17 mouse cellular contexts compared by ENCODE assay signal in the genomic region with DNA sequence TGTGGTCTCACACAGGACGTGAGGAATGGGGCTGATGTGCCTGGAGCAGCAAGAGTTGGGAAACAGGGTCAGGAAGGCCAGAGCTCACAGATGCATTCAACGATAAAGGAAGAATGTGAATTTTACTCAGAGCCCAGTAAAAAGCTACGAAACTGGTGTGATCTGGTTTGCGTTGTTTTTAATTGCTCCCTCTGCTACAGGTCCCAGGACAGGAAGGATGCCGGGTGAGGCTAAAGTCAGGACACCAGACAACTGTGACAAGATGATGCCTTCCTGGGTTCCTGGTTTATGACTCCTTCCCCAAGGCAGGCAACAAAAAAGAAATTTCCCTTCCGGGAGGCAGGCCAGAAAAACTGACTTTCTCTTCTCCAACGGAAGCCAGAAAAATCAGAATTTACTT. TPM values are rescaled to one million over a fixed set of nuclear protein-coding genes. Genes with fewer than 3 reads are reported as not detected.
DNase-seq lines count a peak whose midpoint lies in the region; ATAC-seq and TF ChIP-seq lines count a peak whose summit lies in the region.
"Had no signal": no experiment of that assay in that cellular context is flagged by ENCODE, and none has a peak within 500 bp of the region (broad histone marks: within the 10 kb centered on the region; RNA-seq: fewer than 3 reads in every experiment).

No protein-coding gene starts in this region.

- DNase-seq in heart, embryonic 10.5 days (ENCODE audit: low spot score), result no peak
- DNase-seq in heart, adult 2 months, result no peak
- DNase-seq in stomach, postnatal 0 days (ENCODE audit: low spot score), result no peak
- peak; percentile 87 for DNase-seq in yolk sac, embryonic 10.5 days (ENCODE audit: low spot score)
- DNase-seq in thymus, postnatal 4 days, result no peak
- DNase-seq in thymus, adult 2 months, result no peak
- DNase-seq: adrenal gland, postnatal 10 days; cerebellum, adult 9-10 months; lung, adult 2 months; thymus, postnatal 25 days had no signal

- no peak overlapping the region for H3K4me2 ChIP-seq in stomach, embryonic 15.5 days
- H3K4me2 ChIP-seq in stomach, postnatal 0 days (replicated peaks; ENCODE audit: low read depth), result no peak overlapping the region
- H3K4me2 ChIP-seq in intestine, embryonic 15.5 days (replicated peaks), result 0 out of 2 replicates have a peak overlapping the region, but pooled peaks have one; percentile 24
- H3K4me2 ChIP-seq: embryonic facial prominence, embryonic 15.5 days; heart, embryonic 12.5 days; hindbrain, embryonic 13.5 days; liver, embryonic 12.5 days had no signal

- no peak overlapping the region for H3K4me3 ChIP-seq in heart, embryonic 10.5 days
- no peak overlapping the region for H3K4me3 ChIP-seq in heart, adult 2 months
- no peak overlapping the region for H3K4me3 ChIP-seq in stomach, embryonic 15.5 days (replicated peaks)
- H3K4me3 ChIP-seq in stomach, postnatal 0 days (ENCODE audit: low read depth, low read length), result no peak overlapping the region
- H3K4me3 ChIP-seq in intestine, embryonic 15.5 days (replicated peaks), result no peak overlapping the region
- no peak overlapping the region for H3K4me3 ChIP-seq in thymus, adult 2 months (ENCODE audit: control insufficient read depth, insufficient read depth, low read length)
- H3K4me3 ChIP-seq: embryonic facial prominence, embryonic 15.5 days; heart, embryonic 12.5 days; hindbrain, embryonic 13.5 days; liver, embryonic 12.5 days had no signal

- no peak for TF ChIP-seq POLR2A in heart, adult 2 months (IDR thresholded peaks at IDR 0.05; ENCODE audit: insufficient read depth, low read depth, low read length)
- no peak for TF ChIP-seq POLR2A in thymus, adult 2 months (IDR thresholded peaks at IDR 0.05; ENCODE audit: control insufficient read depth, extremely low read depth, insufficient read depth, low read length, poor library complexity)

- no peak for TF ChIP-seq CTCF in heart, adult 2 months (IDR thresholded peaks at IDR 0.05)
- TF ChIP-seq CTCF in stomach, postnatal 0 days (IDR thresholded peaks at IDR 0.05; ENCODE audit: low read depth), result no peak
- no peak for TF ChIP-seq CTCF in thymus, adult 2 months (IDR thresholded peaks at IDR 0.05; ENCODE audit: borderline replicate concordance, control insufficient read depth, extremely low read depth, insufficient read depth, low read length, poor library complexity)

- ATAC-seq in stomach, embryonic 15.5 days (ENCODE audit: insufficient read depth, low FRiP score, low read depth), result no peak
- ATAC-seq in stomach, postnatal 0 days (ENCODE audit: low FRiP score, low TSS enrichment), result no peak
- ATAC-seq in intestine, embryonic 15.5 days, result no peak
- ATAC-seq: liver, embryonic 12.5 days; midbrain, embryonic 16.5 days had no signal

- H3K27me3 ChIP-seq in heart, embryonic 10.5 days (ENCODE audit: insufficient read depth, poor library complexity, severe bottlenecking), result no peaks in the 10 kb centered on the region
- H3K27me3 ChIP-seq in heart, adult 2 months (ENCODE audit: control insufficient read depth, insufficient read depth, low read length), result no peaks in the 10 kb centered on the region
- H3K27me3 ChIP-seq in stomach, embryonic 15.5 days (replicated peaks), result no peaks in the 10 kb centered on the region
- H3K27me3 ChIP-seq in stomach, postnatal 0 days (ENCODE audit: control insufficient read depth, insufficient read depth, low read length), result no peaks in the 10 kb centered on the region
- no peaks in the 10 kb centered on the region for H3K27me3 ChIP-seq in intestine, embryonic 15.5 days (replicated peaks)
- H3K27me3 ChIP-seq in thymus, adult 2 months (ENCODE audit: control insufficient read depth, insufficient read depth, low read length), result no peaks in the 10 kb centered on the region
- H3K27me3 ChIP-seq: embryonic facial prominence, embryonic 15.5 days; heart, embryonic 12.5 days; hindbrain, embryonic 13.5 days; liver, embryonic 12.5 days had no signal

- TF ChIP-seq EP300 in heart, adult 2 months (IDR thresholded peaks at IDR 0.05; ENCODE audit: insufficient read depth, low read depth, low read length), result no peak
- no peak for TF ChIP-seq EP300 in stomach, postnatal 0 days (optimal IDR thresholded peaks at IDR 0.05)

- peaks cover 18% of the 10 kb centered on the region for H3K4me1 ChIP-seq in heart, embryonic 10.5 days
- peaks cover 4% of the 10 kb centered on the region for H3K4me1 ChIP-seq in heart, adult 2 months (ENCODE audit: control insufficient read depth, insufficient read depth, low read length)
- H3K4me1 ChIP-seq in stomach, embryonic 15.5 days, result no peaks in the 10 kb centered on the region
- no peaks in the 10 kb centered on the region for H3K4me1 ChIP-seq in stomach, postnatal 0 days (replicated peaks; ENCODE audit: control insufficient read depth, insufficient read depth)
- H3K4me1 ChIP-seq in intestine, embryonic 15.5 days (replicated peaks), result peaks cover 3% of the 10 kb centered on the region; the same call in 1 of the 2 replicates
- H3K4me1 ChIP-seq in thymus, adult 2 months (replicated peaks; ENCODE audit: control insufficient read depth, insufficient read depth, low read length), result no peaks in the 10 kb centered on the region
- H3K4me1 ChIP-seq: embryonic facial prominence, embryonic 15.5 days had no signal

- intact Hi-C loops in heart, adult 2 months (cut with DNase I), result loop anchor here (10.0 kb wide), 1 partner anchor 312 kb away; a partner anchor contains a TSS

- H3K79me2 ChIP-seq in heart, adult 2 months (replicated peaks; ENCODE audit: control insufficient read depth, insufficient read depth, low read length), result no peaks in the 10 kb centered on the region

- WGBS in heart, embryonic 10.5 days, result 34% methylated on average over 7 of the region's 7 CpGs
- WGBS in heart, adult 2 months, result 44% methylated on average over 7 of the region's 7 CpGs
- WGBS in stomach, embryonic 15.5 days, result 39% methylated on average over 7 of the region's 7 CpGs
- 49% methylated on average over 7 of the region's 7 CpGs for WGBS in stomach, postnatal 0 days
- WGBS in intestine, embryonic 15.5 days, result 15% methylated on average over 7 of the region's 7 CpGs
- WGBS in thymus, adult 2 months, result 92% methylated on average over 7 of the region's 7 CpGs

- no peaks in the 10 kb centered on the region for H3K9me3 ChIP-seq in heart, embryonic 10.5 days
- no peaks in the 10 kb centered on the region for H3K9me3 ChIP-seq in stomach, embryonic 15.5 days
- H3K9me3 ChIP-seq in stomach, postnatal 0 days (ENCODE audit: control insufficient read depth, low read length), result no peaks in the 10 kb centered on the region
- no peaks in the 10 kb centered on the region for H3K9me3 ChIP-seq in intestine, embryonic 15.5 days
- H3K9me3 ChIP-seq: embryonic facial prominence, embryonic 15.5 days; heart, embryonic 12.5 days; hindbrain, embryonic 13.5 days; liver, embryonic 12.5 days had no signal

- peak overlapping the region; percentile 19; the same call in 1 of the 2 replicates for H3K27ac ChIP-seq in heart, embryonic 10.5 days
- H3K27ac ChIP-seq in heart, adult 2 months, result no peak overlapping the region
- H3K27ac ChIP-seq in stomach, embryonic 15.5 days, result peak overlapping the region; percentile 21; the same call in 1 of the 2 replicates
- H3K27ac ChIP-seq in stomach, postnatal 0 days (replicated peaks), result no peak overlapping the region
- peak overlapping the region; percentile 75 for H3K27ac ChIP-seq in intestine, embryonic 15.5 days
- H3K27ac ChIP-seq in thymus, adult 2 months (ENCODE audit: control insufficient read depth, insufficient read depth, low read length), result no peak overlapping the region
- H3K27ac ChIP-seq: embryonic facial prominence, embryonic 15.5 days; hindbrain, embryonic 13.5 days; liver, embryonic 12.5 days had no signal

- no peaks in the 10 kb centered on the region for H3K36me3 ChIP-seq in heart, embryonic 10.5 days
- no peaks in the 10 kb centered on the region for H3K36me3 ChIP-seq in heart, adult 2 months (ENCODE audit: control insufficient read depth, insufficient read depth, low read length)
- H3K36me3 ChIP-seq in stomach, embryonic 15.5 days, result no peaks in the 10 kb centered on the region
- H3K36me3 ChIP-seq in stomach, postnatal 0 days (ENCODE audit: control insufficient read depth, insufficient read depth, low read length), result no peaks in the 10 kb centered on the region
- H3K36me3 ChIP-seq in intestine, embryonic 15.5 days, result no peaks in the 10 kb centered on the region
- no peaks in the 10 kb centered on the region for H3K36me3 ChIP-seq in thymus, adult 2 months (ENCODE audit: control insufficient read depth, insufficient read depth, low read length)
- H3K36me3 ChIP-seq: embryonic facial prominence, embryonic 15.5 days; heart, embryonic 12.5 days; hindbrain, embryonic 13.5 days; liver, embryonic 12.5 days had no signal

- no peak overlapping the region for H3K9ac ChIP-seq in heart, adult 2 months (ENCODE audit: low read depth, low read length)
- H3K9ac ChIP-seq in stomach, embryonic 15.5 days, result no peak overlapping the region
- no peak overlapping the region for H3K9ac ChIP-seq in stomach, postnatal 0 days (ENCODE audit: low read length)
- no peak overlapping the region for H3K9ac ChIP-seq in intestine, embryonic 15.5 days
- H3K9ac ChIP-seq: embryonic facial prominence, embryonic 15.5 days; heart, embryonic 12.5 days; hindbrain, embryonic 13.5 days; liver, embryonic 12.5 days had no signal

RNA-seq across cellular contexts. Expression of a gene that starts 6.6 kb away (rescaled TPM):
- polyA plus RNA-seq in heart, embryonic 10.5 days (2016; fragmentation: Nextera tagmentation; extraction: Ambion mirVana), result 8.7 and 11.4 TPM in 2 replicates
- total RNA-seq in heart, adult 2 months (2021), result 10 to 100 TPM; 31.2 to 42.2 TPM
- polyA plus RNA-seq in heart, adult 2 months (2012; rRNA removed), result 10.0 and 17.4 TPM in 2 replicates
- polyA plus RNA-seq in stomach, embryonic 15.5 days (2015; fragmentation: Nextera tagmentation; extraction: Ambion mirVana), result 7.0 and 8.2 TPM in 2 replicates
- polyA plus RNA-seq in stomach, postnatal 0 days (2015; fragmentation: Nextera tagmentation; extraction: Ambion mirVana), result 3.4 and 4.0 TPM in 2 replicates
- 7.5 and 7.9 TPM in 2 replicates for polyA plus RNA-seq in intestine, embryonic 15.5 days (2015; fragmentation: Nextera tagmentation; extraction: Ambion mirVana)
- polyA plus RNA-seq in thymus, adult 2 months (2012; rRNA removed), result 8.6 and 11.1 TPM in 2 replicates

Comparison
In these comparisons a context has a peak if more than half of its experiments do, and no peak if none do; other contexts are left out.
1. H3K27ac ChIP-seq: peak in heart, embryonic 10.5 days (single experiment), stomach, embryonic 15.5 days (single experiment) and intestine, embryonic 15.5 days (single experiment); none in heart, adult 2 months (single experiment), stomach, postnatal 0 days (single experiment) and thymus, adult 2 months (single experiment).